Mouse (Mus musculus): Measurements from ENCODE around the gene Kif9. TPM values are rescaled to one million over a fixed set of nuclear protein-coding genes. Genes with fewer than 3 reads are reported as not detected.

Gene Kif9
- 1.3 and 2.1 TPM in 2 replicates for polyA plus RNA-seq (2012; rRNA removed)

GRCm38 (mm10) chr9:110476124-110477091, at the start of gene Kif9, which contains the start of gene Klhl18:
TSS of gene Kif9 (plus strand) at chr9:110476958.
TSS of gene Klhl18 (minus strand) at chr9:110476694.
- TF ChIP-seq POLR2A (IDR thresholded peaks at IDR 0.05; ENCODE audit: low read depth, low read length) (peak; percentile 64), CTCF (IDR thresholded peaks at IDR 0.05; ENCODE audit: extremely low read depth, insufficient read depth, insufficient read length, insufficient replicate concordance) (0 out of 2 replicates have a peak, but pooled peaks have one; percentile 1)
- DNase-seq (ENCODE audit: low read depth in 1 of 2, low spot score in 2 of 2): peak; percentile 89 to 97

GRCm38 (mm10) chr9:110431241-110431640, 45.5 kb upstream of the Kif9 start:
- peaks cover 40% of the 10 kb centered on the region for H3K36me3 ChIP-seq (ENCODE audit: control insufficient read depth, insufficient read depth, low read length)
- TF ChIP-seq CTCF (IDR thresholded peaks at IDR 0.05; ENCODE audit: extremely low read depth, insufficient read depth, insufficient read length, insufficient replicate concordance) (no peak), POLR2A (IDR thresholded peaks at IDR 0.05; ENCODE audit: low read depth, low read length) (no peak)
- DNase-seq (ENCODE audit: low read depth in 1 of 2, low spot score in 2 of 2): no peak
- H3K27me3 ChIP-seq (ENCODE audit: control insufficient read depth, insufficient read depth, low read length): no peaks in the 10 kb centered on the region
- no peak overlapping the region for H3K27ac ChIP-seq (ENCODE audit: insufficient read depth, low read length)
- H3K4me1 ChIP-seq (ENCODE audit: control insufficient read depth, insufficient read depth, insufficient read length): no peaks in the 10 kb centered on the region
- 90% methylated on average over 8 of the region's 8 CpGs for WGBS
- H3K4me3 ChIP-seq (ENCODE audit: extremely low read depth, insufficient read depth, insufficient read length): no peak overlapping the region

More at GRCm38 (mm10) chr9:110476124-110477091, at the start of gene Kif9, which contains the start of gene Klhl18:
- under 1% methylated on average over 53 of the region's 53 CpGs for WGBS
- Histone ChIP-seq H3K36me3 (ENCODE audit: control insufficient read depth, insufficient read depth, low read length) (no peaks in the 10 kb centered on the region), H3K27me3 (ENCODE audit: control insufficient read depth, insufficient read depth, low read length) (no peaks in the 10 kb centered on the region), H3K4me3 (ENCODE audit: extremely low read depth, insufficient read depth, insufficient read length) (peak within 1 kb of the TSS; percentile 76), H3K27ac (ENCODE audit: insufficient read depth, low read length) (peak within 1 kb of the TSS; percentile 85), H3K4me1 (ENCODE audit: control insufficient read depth, insufficient read depth, insufficient read length) (peaks cover 11% of the 10 kb centered on the region; the same call in 1 of the 2 replicates)

GRCm38 (mm10) chr9:110433045-110433444, 43.7 kb upstream of the Kif9 start:
- peaks cover 42% of the 10 kb centered on the region for H3K36me3 ChIP-seq (ENCODE audit: control insufficient read depth, insufficient read depth, low read length)
- no peaks in the 10 kb centered on the region for H3K27me3 ChIP-seq (ENCODE audit: control insufficient read depth, insufficient read depth, low read length)
- H3K27ac ChIP-seq (ENCODE audit: insufficient read depth, low read length): no peak overlapping the region
- no peak overlapping the region for H3K4me3 ChIP-seq (ENCODE audit: extremely low read depth, insufficient read depth, insufficient read length)
- no peaks in the 10 kb centered on the region for H3K4me1 ChIP-seq (ENCODE audit: control insufficient read depth, insufficient read depth, insufficient read length)
- TF ChIP-seq POLR2A (IDR thresholded peaks at IDR 0.05; ENCODE audit: low read depth, low read length): no peak
- TF ChIP-seq CTCF (IDR thresholded peaks at IDR 0.05; ENCODE audit: extremely low read depth, insufficient read depth, insufficient read length, insufficient replicate concordance): no peak
- WGBS: 93% methylated on average over 2 of the region's 2 CpGs
- no peak for DNase-seq (ENCODE audit: low read depth in 1 of 2, low spot score in 2 of 2)

- no peaks in the 10 kb centered on the region for H3K27me3 ChIP-seq (ENCODE audit: control insufficient read depth, insufficient read depth, low read length)
- WGBS: 96% methylated on average over 11 of the region's 11 CpGs
- H3K36me3 ChIP-seq (ENCODE audit: control insufficient read depth, insufficient read depth, low read length): peaks cover 28% of the 10 kb centered on the region
- TF ChIP-seq CTCF (IDR thresholded peaks at IDR 0.05; ENCODE audit: extremely low read depth, insufficient read depth, insufficient read length, insufficient replicate concordance) (no peak), POLR2A (IDR thresholded peaks at IDR 0.05; ENCODE audit: low read depth, low read length) (no peak)
- no peak overlapping the region for H3K4me3 ChIP-seq (ENCODE audit: extremely low read depth, insufficient read depth, insufficient read length)
- H3K27ac ChIP-seq (ENCODE audit: insufficient read depth, low read length): no peak overlapping the region
- H3K4me1 ChIP-seq (ENCODE audit: control insufficient read depth, insufficient read depth, insufficient read length): no peaks in the 10 kb centered on the region
- no peak for DNase-seq (ENCODE audit: low read depth in 1 of 2, low spot score in 2 of 2)
Observed at GRCm38 (mm10) chr9:110436041-110436440, 40.7 kb upstream of the Kif9 start.

GRCm38 (mm10) chr9:110440049-110440448, 36.7 kb upstream of the Kif9 start:
- 44% methylated on average over 4 of the region's 5 CpGs for WGBS
- Histone ChIP-seq H3K27ac (ENCODE audit: insufficient read depth, low read length) (no peak overlapping the region), H3K27me3 (ENCODE audit: control insufficient read depth, insufficient read depth, low read length) (no peaks in the 10 kb centered on the region), H3K36me3 (ENCODE audit: control insufficient read depth, insufficient read depth, low read length) (peaks cover 14% of the 10 kb centered on the region), H3K4me3 (ENCODE audit: extremely low read depth, insufficient read depth, insufficient read length) (no peak overlapping the region), H3K4me1 (ENCODE audit: control insufficient read depth, insufficient read depth, insufficient read length) (no peaks in the 10 kb centered on the region)
- DNase-seq (ENCODE audit: low read depth in 1 of 2, low spot score in 2 of 2): no peak
- TF ChIP-seq POLR2A (IDR thresholded peaks at IDR 0.05; ENCODE audit: low read depth, low read length): no peak
- TF ChIP-seq CTCF (IDR thresholded peaks at IDR 0.05; ENCODE audit: extremely low read depth, insufficient read depth, insufficient read length, insufficient replicate concordance): no peak

- TF ChIP-seq CTCF (IDR thresholded peaks at IDR 0.05; ENCODE audit: extremely low read depth, insufficient read depth, insufficient read length, insufficient replicate concordance): no peak
- no peak for TF ChIP-seq POLR2A (IDR thresholded peaks at IDR 0.05; ENCODE audit: low read depth, low read length)
- Histone ChIP-seq H3K27me3 (ENCODE audit: control insufficient read depth, insufficient read depth, low read length) (no peaks in the 10 kb centered on the region), H3K4me3 (ENCODE audit: extremely low read depth, insufficient read depth, insufficient read length) (no peak overlapping the region), H3K27ac (ENCODE audit: insufficient read depth, low read length) (no peak overlapping the region), H3K4me1 (ENCODE audit: control insufficient read depth, insufficient read depth, insufficient read length) (no peaks in the 10 kb centered on the region), H3K36me3 (ENCODE audit: control insufficient read depth, insufficient read depth, low read length) (peaks cover 13% of the 10 kb centered on the region)
- no peak for DNase-seq (ENCODE audit: low read depth in 1 of 2, low spot score in 2 of 2)
- WGBS: 45% methylated on average over 6 of the region's 6 CpGs
Observed at GRCm38 (mm10) chr9:110440559-110440958, 36.2 kb upstream of the Kif9 start.
